Mouse (Mus musculus): Measurements from ENCODE around the gene Ost4. TPM values are rescaled to one million over a fixed set of nuclear protein-coding genes. Genes with fewer than 3 reads are reported as not detected.

Ost4 gene
- polyA plus RNA-seq, 2 experiments: 216 to 420 TPM

GRCm38 (mm10) chr5:30920621-30921020 lies 13.0 kb upstream of the Ost4 start:
- Histone ChIP-seq H3K27me3 (ENCODE audit: control insufficient read depth, insufficient read depth, low read length) (no peaks in the 10 kb centered on the region), H3K36me3 (replicated peaks; ENCODE audit: control insufficient read depth, insufficient read depth, low read depth) (no peaks in the 10 kb centered on the region), H3K4me1 (replicated peaks; ENCODE audit: control insufficient read depth in 2 of 2, insufficient read depth in 2 of 2, low read length in 1 of 2) (peaks cover 16 to 32% of the 10 kb centered on the region in 2 experiments), H3K9ac (replicated peaks) (no peak overlapping the region), H3K9me3 (ENCODE audit: control insufficient read depth, low read length) (no peaks in the 10 kb centered on the region), H3K4me2 (ENCODE audit: low read depth) (peak overlapping the region; percentile 90), H3K27ac (no peak overlapping the region), H3K4me3 (ENCODE audit: insufficient read depth in 1 of 2, low read depth in 2 of 2, low read length in 2 of 2) (no peak overlapping the region; a peak in 1 of 4 replicates)
- DNase-seq (ENCODE audit: low read depth in 3 of 3, low spot score in 3 of 3) (no peak), ATAC-seq (ENCODE audit: insufficient read depth) (no peak)
- WGBS (ENCODE audit: insufficient replicate concordance): 55% methylated on average over 19 of the region's 19 CpGs
- TF ChIP-seq CTCF (IDR thresholded peaks at IDR 0.05; ENCODE audit: low read depth): no peak
- TF ChIP-seq EP300 (IDR thresholded peaks at IDR 0.05; ENCODE audit: low read depth): no peak

GRCm38 (mm10) chr5:30919831-30920614 lies 12.4 kb upstream of the Ost4 start:
- Histone ChIP-seq H3K36me3 (replicated peaks; ENCODE audit: control insufficient read depth, insufficient read depth, low read depth) (no peaks in the 10 kb centered on the region), H3K27me3 (ENCODE audit: control insufficient read depth, insufficient read depth, low read length) (no peaks in the 10 kb centered on the region), H3K9ac (replicated peaks) (no peak overlapping the region), H3K4me2 (ENCODE audit: low read depth) (no peak overlapping the region), H3K27ac (no peak overlapping the region), H3K4me3 (ENCODE audit: insufficient read depth in 1 of 2, low read depth in 2 of 2, low read length in 2 of 2) (no peak overlapping the region), H3K4me1 (replicated peaks; ENCODE audit: control insufficient read depth in 2 of 2, insufficient read depth in 2 of 2, low read length in 1 of 2) (peaks cover 16 to 37% of the 10 kb centered on the region in 2 experiments), H3K9me3 (ENCODE audit: control insufficient read depth, low read length) (no peaks in the 10 kb centered on the region)
- WGBS (ENCODE audit: insufficient replicate concordance): 73% methylated on average over 11 of the region's 11 CpGs
- no peak for TF ChIP-seq CTCF (IDR thresholded peaks at IDR 0.05; ENCODE audit: low read depth)
- no peak for TF ChIP-seq EP300 (IDR thresholded peaks at IDR 0.05; ENCODE audit: low read depth)
- ATAC-seq (ENCODE audit: insufficient read depth) (no peak), DNase-seq (ENCODE audit: low read depth in 3 of 3, low spot score in 3 of 3) (no peak)

- no peak for DNase-seq (ENCODE audit: low read depth in 3 of 3, low spot score in 3 of 3)
- H3K4me2 ChIP-seq (ENCODE audit: low read depth): no peak overlapping the region
- H3K9me3 ChIP-seq (ENCODE audit: control insufficient read depth, low read length): no peaks in the 10 kb centered on the region
- no peaks in the 10 kb centered on the region for H3K36me3 ChIP-seq (replicated peaks; ENCODE audit: control insufficient read depth, insufficient read depth, low read depth)
- H3K27me3 ChIP-seq (ENCODE audit: control insufficient read depth, insufficient read depth, low read length): no peaks in the 10 kb centered on the region
- no peak for ATAC-seq (ENCODE audit: insufficient read depth)
- H3K4me1 ChIP-seq (replicated peaks; ENCODE audit: control insufficient read depth in 2 of 2, insufficient read depth in 2 of 2, low read length in 1 of 2): peaks cover 21 to 45% of the 10 kb centered on the region in 2 experiments
- TF ChIP-seq EP300 (IDR thresholded peaks at IDR 0.05; ENCODE audit: low read depth) (no peak), CTCF (IDR thresholded peaks at IDR 0.05; ENCODE audit: low read depth) (no peak)
- H3K4me3 ChIP-seq (ENCODE audit: insufficient read depth in 1 of 2, low read depth in 2 of 2, low read length in 2 of 2): no peak overlapping the region
- no peak overlapping the region for H3K27ac ChIP-seq
- H3K9ac ChIP-seq (replicated peaks): no peak overlapping the region
- 75% methylated on average over 8 of the region's 8 CpGs for WGBS (ENCODE audit: insufficient replicate concordance)
Measured at GRCm38 (mm10) chr5:30918691-30919090, 11.1 kb upstream of the Ost4 start.

GRCm38 (mm10) chr5:30917891-30918670 lies 10.5 kb upstream of the Ost4 start:
- no peak overlapping the region for H3K27ac ChIP-seq
- H3K4me1 ChIP-seq (replicated peaks; ENCODE audit: control insufficient read depth in 2 of 2, insufficient read depth in 2 of 2, low read length in 1 of 2): peaks cover 21 to 44% of the 10 kb centered on the region in 2 experiments
- H3K27me3 ChIP-seq (ENCODE audit: control insufficient read depth, insufficient read depth, low read length): no peaks in the 10 kb centered on the region
- no peak overlapping the region for H3K9ac ChIP-seq (replicated peaks)
- ATAC-seq (ENCODE audit: insufficient read depth) (no peak), DNase-seq (ENCODE audit: low read depth in 3 of 3, low spot score in 3 of 3) (no peak)
- TF ChIP-seq CTCF (IDR thresholded peaks at IDR 0.05; ENCODE audit: low read depth) (no peak), EP300 (IDR thresholded peaks at IDR 0.05; ENCODE audit: low read depth) (no peak)
- H3K4me3 ChIP-seq (ENCODE audit: insufficient read depth in 1 of 2, low read depth in 2 of 2, low read length in 2 of 2): no peak overlapping the region
- H3K36me3 ChIP-seq (replicated peaks; ENCODE audit: control insufficient read depth, insufficient read depth, low read depth): no peaks in the 10 kb centered on the region
- H3K4me2 ChIP-seq (ENCODE audit: low read depth): no peak overlapping the region
- 79% methylated on average over 31 of the region's 31 CpGs for WGBS (ENCODE audit: insufficient replicate concordance)
- H3K9me3 ChIP-seq (ENCODE audit: control insufficient read depth, low read length): no peaks in the 10 kb centered on the region

- TF ChIP-seq CTCF (IDR thresholded peaks at IDR 0.05; ENCODE audit: low read depth) (no peak), EP300 (IDR thresholded peaks at IDR 0.05; ENCODE audit: low read depth) (no peak)
- WGBS (ENCODE audit: insufficient replicate concordance): 78% methylated on average over 11 of the region's 11 CpGs
- H3K9me3 ChIP-seq (ENCODE audit: control insufficient read depth, low read length): no peaks in the 10 kb centered on the region
- no peak overlapping the region for H3K9ac ChIP-seq (replicated peaks)
- peaks cover 15 to 44% of the 10 kb centered on the region in 2 experiments for H3K4me1 ChIP-seq (replicated peaks; ENCODE audit: control insufficient read depth in 2 of 2, insufficient read depth in 2 of 2, low read length in 1 of 2)
- no peaks in the 10 kb centered on the region for H3K36me3 ChIP-seq (replicated peaks; ENCODE audit: control insufficient read depth, insufficient read depth, low read depth)
- H3K4me2 ChIP-seq (ENCODE audit: low read depth): no peak overlapping the region
- H3K27me3 ChIP-seq (ENCODE audit: control insufficient read depth, insufficient read depth, low read length): no peaks in the 10 kb centered on the region
- no peak overlapping the region for H3K4me3 ChIP-seq (ENCODE audit: insufficient read depth in 1 of 2, low read depth in 2 of 2, low read length in 2 of 2)
- DNase-seq (ENCODE audit: low read depth in 3 of 3, low spot score in 3 of 3): no peak
- H3K27ac ChIP-seq: no peak overlapping the region
- ATAC-seq (ENCODE audit: insufficient read depth): no peak
Measured at GRCm38 (mm10) chr5:30917348-30917747, 9.8 kb upstream of the Ost4 start.
